Mouse (Mus musculus) E14TG2a.4 (cell line): ENCODE data around the gene Kcp.

ENCODE experiments used
- CTCF ChIP-seq: conservative IDR thresholded peaks from 2 replicates; pipeline ENCODE4 v1.5.1; 2014; ENCODE audit warnings: low read length
- NANOG ChIP-seq: IDR thresholded peaks from 2 replicates; pipeline ENCODE4 v1.6.1; 2014; ENCODE audit warnings: borderline replicate concordance, low read length, mixed read lengths
- POU5F1 ChIP-seq: IDR thresholded peaks from 2 replicates; pipeline ENCODE4 v1.6.1; 2014; ENCODE audit warnings: low read length, borderline replicate concordance

DNA sequence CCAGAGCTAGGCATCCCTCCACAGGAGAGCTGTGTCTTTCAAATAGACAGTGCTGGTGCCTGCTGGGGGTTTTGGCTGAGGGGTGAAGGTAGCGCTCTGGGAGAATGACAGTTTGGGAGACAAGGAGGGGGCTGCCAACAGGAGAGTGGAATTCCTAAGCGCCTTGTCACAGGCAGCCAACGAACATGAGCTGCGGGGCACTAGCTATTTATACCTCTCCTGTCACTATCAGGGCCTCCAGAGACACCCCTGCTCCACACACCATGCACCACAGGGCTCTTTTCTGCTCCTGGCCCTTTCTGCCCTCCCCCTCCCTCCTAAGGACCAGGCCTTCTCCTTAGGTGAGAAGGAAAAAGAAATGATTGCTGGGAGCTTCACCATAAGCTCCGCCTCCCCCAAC is 76.3 kb downstream of the Kcp start:
- TF ChIP-seq CTCF (no peak), POU5F1 (no peak), NANOG (no peak)
